Mouse (Mus musculus) midbrain, embryonic 13.5 days (tissue): ENCODE data around the gene Arhgap45. TPM values are rescaled to one million over a fixed set of nuclear protein-coding genes. Genes with fewer than 3 reads are reported as not detected.
"Not testable (repeated sequence)": the region's sequence is repeated elsewhere in the genome, so short reads cannot be mapped to it uniquely, and the experiment has no call there.

Source experiments
- ATAC-seq: fragments of 200-750 bp; cut with Nextera tagmentation; 2 replicates; pipeline ENCODE4 v1.8.0; 2017; ENCODE audit warnings: mild to moderate bottlenecking, moderate TSS enrichment, moderate library complexity
- H3K27ac ChIP-seq: fragments of 300-500 bp; sonication (generic); 2 replicates; pipeline ENCODE4 v1.5.1; 2015; ENCODE audit warnings: inconsistent platforms, mild to moderate bottlenecking, moderate library complexity
- H3K27me3 ChIP-seq: fragments of 300-500 bp; sonication (generic); 2 replicates; pipeline ENCODE4 v1.6.1; 2015; ENCODE audit warnings: mild to moderate bottlenecking, inconsistent platforms
- H3K36me3 ChIP-seq: fragments of 300-500 bp; sonication (generic); 2 replicates; pipeline ENCODE4 v1.6.1; 2015; ENCODE audit warnings: mild to moderate bottlenecking, inconsistent platforms
- H3K4me1 ChIP-seq: fragments of 300-500 bp; sonication (generic); replicated peaks from 2 replicates; pipeline ENCODE4 v1.6.1; 2015; ENCODE audit warnings: inconsistent platforms
- H3K4me2 ChIP-seq: fragments of 300-500 bp; sonication (generic); replicated peaks from 2 replicates; pipeline ENCODE4 v1.6.1; 2015; ENCODE audit warnings: moderate library complexity, mild to moderate bottlenecking, inconsistent platforms
- H3K4me3 ChIP-seq: fragments of 300-500 bp; sonication (generic); replicated peaks from 2 replicates; pipeline ENCODE4 v1.5.1; 2015; ENCODE audit warnings: mild to moderate bottlenecking, inconsistent platforms
- H3K9ac ChIP-seq: fragments of 300-500 bp; sonication (generic); replicated peaks from 2 replicates; pipeline ENCODE4 v1.6.1; 2015; ENCODE audit warnings: mild to moderate bottlenecking, inconsistent platforms
- H3K9me3 ChIP-seq: fragments of 300-500 bp; sonication (generic); 2 replicates; pipeline ENCODE4 v1.6.1; 2016; ENCODE audit warnings: mild to moderate bottlenecking, inconsistent platforms
- WGBS: fragments of 180-500 bp; shearing (Covaris S2); methylation state at CpG from one replicate; pipeline ENCODE4 v1.1.7; 2015; 5-methylcytosine and 5-hydroxymethylcytosine counted together
- polyA plus RNA-seq: library from polyadenylated mRNA; unstranded; fragments of >200 nt; fragmentation: Nextera tagmentation; extraction: Ambion mirVana; gene quantifications from 2 replicates; pipeline ENCODE4 v1.2.1, GENCODE M21; 2015

Arhgap45 gene
- polyA plus RNA-seq, 1 experiment from 2014 or later = 1.5 TPM

DNA sequence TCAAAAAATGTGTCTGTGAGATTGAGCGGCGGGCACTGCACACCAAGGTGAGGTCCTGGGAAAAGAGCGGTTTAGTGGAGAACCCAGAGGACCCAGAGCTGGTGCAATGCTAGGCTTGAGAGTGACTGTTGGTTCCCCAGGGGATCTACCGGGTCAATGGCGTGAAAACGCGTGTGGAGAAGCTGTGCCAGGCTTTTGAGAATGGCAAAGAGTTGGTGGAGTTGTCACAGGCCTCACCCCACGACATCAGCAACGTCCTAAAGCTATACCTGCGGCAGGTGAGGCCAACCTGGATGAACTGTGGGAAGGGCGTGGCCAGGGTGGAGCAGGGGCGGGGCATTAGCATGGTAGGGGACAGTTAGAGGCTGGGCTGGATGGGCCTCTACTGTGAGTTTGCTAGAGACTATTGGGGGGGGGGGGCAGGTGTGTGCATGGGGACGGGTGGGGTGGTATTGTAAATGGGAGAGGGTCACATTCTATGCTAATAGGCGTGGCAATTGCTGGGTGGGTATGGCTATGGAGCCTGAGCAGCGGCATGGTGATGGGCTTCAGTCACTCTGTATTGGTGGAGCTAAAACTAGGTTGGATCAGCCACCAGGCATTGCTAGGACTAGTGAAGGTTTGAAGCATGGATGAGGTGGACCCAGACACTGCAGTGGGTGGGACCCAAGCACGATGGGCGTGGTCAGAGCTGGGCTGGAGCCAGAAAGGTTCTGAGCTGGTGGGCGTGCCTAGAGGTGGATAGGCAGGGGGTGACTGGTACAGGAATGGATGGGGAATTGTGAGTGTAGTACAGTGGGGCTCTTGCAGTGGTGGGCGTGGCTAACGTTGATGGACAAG, 11.4 kb downstream of the Arhgap45 start:
- no peaks in the 10 kb centered on the region for H3K36me3 ChIP-seq
- H3K4me1 ChIP-seq = no peaks in the 10 kb centered on the region
- no peak for ATAC-seq
- H3K27ac ChIP-seq = no peak overlapping the region
- 79% methylated on average over 20 of the region's 20 CpGs for WGBS
- H3K9me3 ChIP-seq = no peaks in the 10 kb centered on the region
- H3K4me3 ChIP-seq = no peak overlapping the region
- H3K4me2 ChIP-seq = no peak overlapping the region
- H3K27me3 ChIP-seq = no peaks in the 10 kb centered on the region
- no peak overlapping the region for H3K9ac ChIP-seq

DNA sequence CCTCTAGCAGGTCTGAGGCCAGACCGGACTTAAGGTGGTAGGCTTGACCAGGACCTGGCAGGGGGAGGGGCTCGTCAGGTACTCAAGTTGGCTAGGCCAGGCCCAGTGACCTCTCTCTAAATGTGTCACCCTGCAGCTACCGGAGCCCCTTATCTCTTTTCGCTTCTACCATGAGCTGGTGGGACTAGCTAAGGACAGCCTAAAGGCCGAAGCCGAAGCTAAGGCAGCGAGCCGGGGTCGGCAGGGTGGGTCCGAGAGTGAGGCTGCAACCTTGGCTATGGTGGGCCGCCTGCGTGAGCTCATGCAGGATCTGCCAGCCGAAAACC, 12.0 kb downstream of the Arhgap45 start:
- no peaks in the 10 kb centered on the region for H3K4me1 ChIP-seq
- no peak overlapping the region for H3K4me2 ChIP-seq
- no peak overlapping the region for H3K4me3 ChIP-seq
- H3K9ac ChIP-seq = no peak overlapping the region
- H3K9me3 ChIP-seq = no peaks in the 10 kb centered on the region
- no peak overlapping the region for H3K27ac ChIP-seq
- no peak for ATAC-seq
- WGBS = 95% methylated on average over 13 of the region's 13 CpGs
- H3K36me3 ChIP-seq = no peaks in the 10 kb centered on the region
- no peaks in the 10 kb centered on the region for H3K27me3 ChIP-seq

DNA sequence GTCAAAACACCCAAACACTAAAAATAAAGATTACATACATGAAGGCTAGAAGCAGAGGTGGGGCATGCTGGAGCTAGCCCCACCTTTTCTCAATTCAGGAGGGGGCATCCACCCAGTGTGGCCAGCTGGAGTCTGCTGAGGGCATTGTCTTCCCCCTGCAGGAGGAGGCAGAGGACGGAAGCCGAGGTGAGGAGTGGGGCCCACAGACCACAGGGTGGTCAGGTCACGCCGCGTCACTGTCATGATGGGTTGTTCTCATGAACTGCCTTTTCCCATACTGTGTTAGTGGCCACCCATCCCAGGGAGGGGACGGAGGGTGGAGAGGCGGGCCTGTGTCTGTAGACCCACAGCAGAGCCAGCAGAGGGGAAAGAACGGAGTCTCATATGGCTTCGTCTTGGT, 13.7 kb downstream of the Arhgap45 start:
- Histone ChIP-seq H3K9me3 (no peaks in the 10 kb centered on the region), H3K4me3 (no peak overlapping the region), H3K27me3 (no peaks in the 10 kb centered on the region), H3K27ac (no peak overlapping the region), H3K9ac (no peak overlapping the region), H3K4me2 (no peak overlapping the region), H3K36me3 (peaks cover 7% of the 10 kb centered on the region), H3K4me1 (no peaks in the 10 kb centered on the region)
- 79% methylated on average over 9 of the region's 9 CpGs for WGBS
- no peak for ATAC-seq

DNA sequence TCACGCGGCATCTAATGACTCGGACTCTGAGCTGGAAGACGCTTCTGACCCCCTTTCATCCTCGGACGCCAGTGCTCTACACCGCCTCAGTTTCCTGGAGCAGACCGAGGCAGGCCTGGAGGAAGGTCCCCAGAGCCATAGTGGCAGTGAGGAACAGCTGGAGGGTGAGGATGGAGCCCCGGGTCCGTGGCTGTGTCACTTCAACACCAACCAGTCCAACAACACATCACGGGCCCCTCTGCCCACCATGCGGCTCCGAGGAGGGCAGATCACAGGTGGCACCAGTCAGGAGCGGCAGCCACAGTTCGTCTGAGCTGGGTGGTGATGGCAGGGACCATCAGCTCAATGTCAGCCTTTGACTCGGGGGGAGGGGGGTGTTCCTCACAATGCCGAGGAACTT, 14.3 kb downstream of the Arhgap45 start:
- Histone ChIP-seq H3K27ac (no peak overlapping the region), H3K4me3 (no peak overlapping the region), H3K9me3 (no peaks in the 10 kb centered on the region), H3K4me2 (no peak overlapping the region), H3K4me1 (no peaks in the 10 kb centered on the region), H3K27me3 (no peaks in the 10 kb centered on the region), H3K9ac (no peak overlapping the region), H3K36me3 (peaks cover 12% of the 10 kb centered on the region)
- WGBS = 85% methylated on average over 17 of the region's 17 CpGs
- ATAC-seq = no peak

DNA sequence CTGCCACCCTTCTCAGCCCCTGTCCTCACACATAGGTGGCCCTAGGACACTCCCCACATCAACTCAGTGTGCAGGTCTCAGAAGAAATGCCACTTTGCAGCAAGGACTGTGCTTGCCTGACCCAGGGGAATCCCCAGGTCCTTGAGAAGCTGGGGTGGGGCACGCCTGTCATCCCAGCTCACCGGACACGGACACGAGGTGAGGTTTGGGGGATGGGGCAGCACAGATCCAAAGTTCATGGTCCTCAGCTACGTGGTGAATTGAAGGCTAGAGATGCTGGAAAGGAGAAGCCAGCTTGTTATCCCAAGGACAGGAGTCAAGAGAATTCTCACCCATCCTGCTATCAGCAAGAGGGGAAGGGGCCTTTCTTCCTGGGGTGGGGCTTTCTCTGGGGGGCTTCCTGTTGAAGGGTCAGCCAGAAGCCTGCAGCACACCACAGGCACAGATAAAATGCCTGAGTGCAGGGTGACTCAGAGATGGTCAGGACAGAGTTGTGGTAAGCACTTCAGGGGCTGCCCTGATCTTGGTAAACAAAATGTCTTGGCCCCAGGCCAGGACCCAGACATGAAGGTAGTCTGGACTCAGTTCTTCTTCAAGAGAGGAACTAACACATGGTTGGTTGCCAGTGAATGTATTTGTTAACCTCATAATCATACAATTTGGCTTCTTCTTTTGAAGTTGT, 16.5 kb downstream of the Arhgap45 start:
- ATAC-seq = no peak
- Histone ChIP-seq H3K4me1 (peaks cover 9% of the 10 kb centered on the region), H3K9me3 (no peaks in the 10 kb centered on the region), H3K9ac (0 out of 2 replicates have a peak overlapping the region, but pooled peaks have one; percentile 1), H3K4me2 (no peak overlapping the region), H3K27ac (0 out of 2 replicates have a peak overlapping the region, but pooled peaks have one; percentile 30), H3K4me3 (no peak overlapping the region), H3K27me3 (no peaks in the 10 kb centered on the region), H3K36me3 (peaks cover 34% of the 10 kb centered on the region)
- WGBS = 63% methylated on average over 5 of the region's 5 CpGs

DNA sequence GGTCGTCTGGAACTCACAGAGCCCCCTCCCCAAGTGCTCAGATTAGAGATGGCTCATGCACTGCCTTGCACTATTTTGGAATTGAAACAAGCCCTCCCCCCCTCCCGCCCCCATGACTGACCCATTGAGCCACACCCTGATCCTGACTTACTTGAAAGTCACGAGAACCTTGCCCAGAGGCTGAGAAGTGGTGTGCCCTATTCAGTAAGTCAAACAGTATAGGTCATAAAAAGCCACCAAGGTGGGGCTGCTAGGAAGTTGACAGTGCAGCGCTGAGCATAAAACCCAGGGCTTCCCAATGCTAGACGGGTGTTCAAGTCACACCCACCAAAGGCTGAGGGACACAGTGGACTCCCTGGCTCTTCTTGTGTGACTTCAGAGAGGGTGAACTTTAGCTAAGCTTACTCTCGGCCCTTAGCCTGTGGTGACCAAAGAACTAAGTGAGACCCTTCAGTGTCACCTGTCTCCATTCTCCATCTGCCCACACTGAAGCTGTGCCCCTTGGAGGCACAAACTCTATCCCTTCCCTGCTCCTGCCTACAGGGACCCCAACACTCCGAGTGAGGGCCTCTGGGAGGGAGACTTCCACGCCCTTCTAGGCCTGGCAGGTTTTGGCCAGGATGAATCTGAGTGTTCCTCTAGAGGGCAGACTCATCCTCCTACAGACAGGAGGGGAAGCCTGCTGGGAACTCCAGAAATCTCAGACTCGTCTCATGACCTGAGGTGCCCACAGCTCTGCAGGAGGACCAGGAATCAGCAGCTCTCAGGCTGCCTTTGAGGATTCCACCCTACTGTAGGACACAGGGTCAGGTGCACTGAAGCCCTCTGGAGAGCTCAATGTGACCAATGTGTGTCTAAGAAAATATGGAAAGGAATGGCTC, 17.3 kb downstream of the Arhgap45 start:
- Histone ChIP-seq H3K27me3 (no peaks in the 10 kb centered on the region), H3K9me3 (no peaks in the 10 kb centered on the region), H3K9ac (no peak overlapping the region), H3K4me3 (no peak overlapping the region), H3K4me2 (no peak overlapping the region), H3K36me3 (peaks cover 38% of the 10 kb centered on the region), H3K4me1 (peaks cover 17% of the 10 kb centered on the region), H3K27ac (peak overlapping the region; percentile 56)
- no peak for ATAC-seq
- WGBS = 49% methylated on average over 9 of the region's 9 CpGs

DNA sequence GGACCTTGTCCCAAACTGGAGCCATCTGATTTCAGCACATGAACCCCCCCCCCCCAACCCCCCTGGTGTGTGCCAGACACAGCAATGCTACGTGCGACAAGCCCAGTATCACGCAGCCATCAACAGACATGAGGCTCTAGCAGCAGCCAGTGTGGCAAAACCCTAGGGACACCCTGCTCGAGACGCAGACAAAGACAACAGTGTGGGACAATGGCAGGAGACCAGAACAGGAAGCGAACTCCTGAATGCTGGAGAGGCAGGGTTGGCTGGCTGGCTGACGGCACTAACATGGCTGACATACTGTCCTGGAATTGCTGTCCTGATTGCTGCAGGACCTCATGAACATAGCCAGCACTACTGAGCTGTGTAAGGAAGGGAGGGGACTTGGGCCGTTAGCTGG, 18.7 kb downstream of the Arhgap45 start:
- 83% methylated on average over 8 of the region's 8 CpGs for WGBS
- H3K9me3 ChIP-seq = no peaks in the 10 kb centered on the region
- H3K36me3 ChIP-seq = peaks cover 38% of the 10 kb centered on the region
- peaks cover 22% of the 10 kb centered on the region for H3K4me1 ChIP-seq
- ATAC-seq = no peak
- no peak overlapping the region for H3K4me3 ChIP-seq
- no peaks in the 10 kb centered on the region for H3K27me3 ChIP-seq
- no peak overlapping the region for H3K27ac ChIP-seq
- H3K9ac ChIP-seq = peak overlapping the region; percentile 36
- H3K4me2 ChIP-seq = no peak overlapping the region

DNA sequence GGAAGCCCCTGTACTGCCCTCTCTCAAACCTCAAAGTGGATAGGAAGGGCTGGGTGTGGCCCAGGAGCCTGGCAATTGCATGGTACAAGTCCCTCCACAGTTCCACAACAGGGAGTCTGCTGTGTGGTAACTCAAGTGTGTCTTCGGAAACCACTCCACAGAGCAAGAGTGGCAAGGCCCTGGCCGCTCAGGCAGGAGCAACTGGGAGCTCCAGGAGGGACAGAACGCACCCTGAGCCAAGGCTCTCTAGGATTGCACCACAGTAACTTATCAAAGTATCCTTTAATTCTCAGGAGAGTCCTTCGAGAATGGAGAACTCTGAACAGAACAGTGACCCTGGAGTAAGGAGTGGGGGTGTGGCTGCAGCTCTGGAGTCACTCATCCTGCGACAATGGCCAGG, 19.2 kb downstream of the Arhgap45 start:
- H3K27ac ChIP-seq = no peak overlapping the region
- H3K36me3 ChIP-seq = peaks cover 38% of the 10 kb centered on the region
- H3K27me3 ChIP-seq = no peaks in the 10 kb centered on the region
- H3K4me1 ChIP-seq = peaks cover 22% of the 10 kb centered on the region
- no peak overlapping the region for H3K4me3 ChIP-seq
- peak overlapping the region; percentile 36 for H3K9ac ChIP-seq
- 90% methylated on average over 5 of the region's 5 CpGs for WGBS
- no peaks in the 10 kb centered on the region for H3K9me3 ChIP-seq
- no peak overlapping the region for H3K4me2 ChIP-seq
- ATAC-seq = no peak

DNA sequence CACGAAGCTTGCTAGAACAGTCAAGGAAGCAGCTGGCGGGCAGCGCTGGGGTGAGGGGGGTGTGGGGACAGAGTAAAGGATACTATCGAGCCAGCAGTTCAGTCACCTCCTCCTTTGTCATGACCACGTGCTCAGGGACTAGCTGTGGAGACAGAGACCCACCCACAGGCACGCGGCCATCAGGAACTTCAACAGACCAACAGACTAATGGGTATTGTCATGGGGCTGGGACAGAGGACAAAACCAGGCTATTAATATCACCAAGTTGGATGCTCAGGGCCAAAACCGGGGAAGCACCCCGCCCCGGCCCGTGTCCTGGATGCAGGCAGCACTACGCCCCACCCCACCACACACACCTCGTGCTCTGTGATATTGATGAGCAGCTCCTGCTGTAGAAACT, 20.4 kb downstream of the Arhgap45 start:
- Histone ChIP-seq H3K4me2 (no peak overlapping the region), H3K9ac (0 out of 2 replicates have a peak overlapping the region, but pooled peaks have one; percentile 19), H3K4me1 (peaks cover 22% of the 10 kb centered on the region), H3K27ac (no peak overlapping the region), H3K36me3 (peaks cover 38% of the 10 kb centered on the region), H3K27me3 (no peaks in the 10 kb centered on the region), H3K4me3 (no peak overlapping the region), H3K9me3 (no peaks in the 10 kb centered on the region)
- ATAC-seq = no peak
- WGBS = 95% methylated on average over 13 of the region's 13 CpGs

DNA sequence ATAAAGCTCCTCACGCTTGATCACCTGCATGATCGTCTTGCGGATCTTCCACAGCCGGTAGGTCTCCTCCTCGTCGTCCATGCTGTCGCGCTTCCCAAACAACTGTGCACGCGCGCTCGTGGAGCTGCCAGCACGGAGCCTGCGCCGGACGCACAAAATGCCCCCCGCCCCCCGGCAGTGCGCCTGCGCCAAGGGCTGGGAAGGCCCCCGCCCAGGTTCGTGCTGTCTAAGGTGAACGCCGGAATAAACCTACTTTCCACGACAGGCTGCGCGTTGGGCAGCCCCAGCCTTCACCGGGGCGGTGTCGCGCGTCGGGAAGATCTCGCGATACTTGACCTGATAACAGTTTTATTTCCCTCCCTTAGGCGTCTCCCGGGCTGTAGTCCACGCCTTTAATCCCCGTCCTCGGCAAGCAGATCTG, 23.1 kb downstream of the Arhgap45 start, which contains the start of gene Polr2e:
Gene Polr2e (minus strand): TSS at position 237 of the 421 bp plus-strand sequence.
- peak within 1 kb of the TSS; percentile 92 for H3K4me2 ChIP-seq
- H3K9ac ChIP-seq = peak within 1 kb of the TSS; percentile 88
- WGBS = under 1% methylated on average over 40 of the region's 40 CpGs
- H3K27ac ChIP-seq = peak within 1 kb of the TSS; percentile 67; the same call in 1 of the 2 replicates
- no peaks in the 10 kb centered on the region for H3K9me3 ChIP-seq
- H3K36me3 ChIP-seq = peaks cover 38% of the 10 kb centered on the region
- peaks cover 22% of the 10 kb centered on the region for H3K4me1 ChIP-seq
- no peaks in the 10 kb centered on the region for H3K27me3 ChIP-seq
- peak; percentile 98 for ATAC-seq
- H3K4me3 ChIP-seq = peak within 1 kb of the TSS; percentile 87

DNA sequence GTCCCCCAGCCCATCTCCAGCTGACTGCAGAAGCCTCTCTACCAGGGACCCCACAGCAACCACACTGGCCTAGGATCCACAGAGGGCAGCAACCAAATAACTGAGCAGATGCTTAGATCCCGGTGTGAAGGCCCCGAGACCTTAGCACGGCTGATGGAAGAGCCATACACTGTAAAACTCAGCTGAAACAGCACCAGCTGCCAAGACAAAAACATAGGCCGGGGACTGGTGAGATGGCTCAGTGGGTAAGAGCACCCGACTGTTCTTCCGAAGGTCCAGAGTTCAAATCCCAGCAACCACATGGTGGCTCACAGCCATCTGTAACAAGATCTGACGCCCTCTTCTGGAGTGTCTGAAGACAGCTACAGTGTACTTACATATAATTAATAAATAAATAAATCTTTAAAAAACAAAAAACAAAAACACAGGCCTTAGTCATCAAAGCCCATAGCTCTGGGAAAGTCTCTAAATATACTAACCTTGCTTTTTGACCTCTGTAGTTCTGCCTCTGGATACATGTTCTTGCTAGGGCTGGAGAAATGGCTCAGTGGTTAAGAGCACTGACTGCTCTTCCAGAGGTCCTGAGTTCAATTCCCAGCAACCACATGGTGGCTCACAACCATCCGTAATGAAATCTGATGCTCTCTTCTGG, 25.1 kb downstream of the Arhgap45 start:
- Histone ChIP-seq H3K4me1 (peaks cover 22% of the 10 kb centered on the region), H3K36me3 (peaks cover 18% of the 10 kb centered on the region)
- ATAC-seq, H3K4me3 ChIP-seq, H3K27me3 ChIP-seq, H3K4me2 ChIP-seq, H3K9me3 ChIP-seq, H3K27ac ChIP-seq, H3K9ac ChIP-seq: not testable (repeated sequence)
- WGBS = 86% methylated on average over 8 of the region's 8 CpGs
